Mouse (Mus musculus): Measurements from ENCODE around the gene Meox1.

The Meox1 gene

DNA sequence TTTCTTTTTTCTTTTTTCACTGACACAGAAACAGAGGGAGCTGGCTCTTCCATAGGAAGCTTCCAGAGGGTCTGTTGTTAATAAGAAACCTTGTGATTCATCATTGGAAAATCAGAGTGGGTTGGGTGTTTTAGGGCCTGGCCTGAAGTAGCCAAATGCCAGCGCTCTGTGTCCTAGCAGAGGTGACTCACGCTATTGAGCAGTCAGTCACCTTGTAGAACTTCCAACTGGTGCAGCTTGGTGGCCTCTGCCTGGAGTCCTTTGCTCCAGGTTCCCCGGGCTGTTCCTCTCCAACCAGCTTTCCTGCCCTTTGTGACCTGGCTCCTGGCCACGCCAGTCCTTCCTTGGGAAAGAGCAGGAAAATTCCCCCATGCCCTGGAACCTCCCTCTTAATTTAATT lies 44.9 kb downstream of the Meox1 start:
- DNase-seq: no peak

GRCm38 (mm10) chr11:101847509-101847908 lies 46.7 kb downstream of the Meox1 start:
- DNase-seq: no peak

DNA sequence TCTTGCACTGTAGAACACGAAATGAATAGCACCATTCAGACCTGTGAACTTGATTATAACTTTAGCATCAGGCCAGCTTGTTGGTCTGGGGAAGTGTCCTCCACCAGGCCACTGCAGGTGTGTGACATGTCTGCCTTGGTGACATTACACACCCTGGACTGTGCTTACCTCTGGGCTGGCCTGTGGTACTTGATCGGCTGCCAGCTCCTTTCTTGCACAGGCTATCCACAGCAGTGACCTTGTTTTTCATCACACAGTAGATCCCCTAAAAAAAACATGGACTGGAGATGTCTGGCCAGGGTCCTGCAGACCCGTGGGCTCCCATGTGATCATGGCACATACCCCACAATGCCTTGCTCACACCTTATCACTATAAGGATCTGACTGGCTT lies 51.4 kb downstream of the Meox1 start:
- DNase-seq: no peak

GRCm38 (mm10) chr11:101841998-101842772 lies 52.0 kb downstream of the Meox1 start:
- DNase-seq: peak; percentile 15

DNA sequence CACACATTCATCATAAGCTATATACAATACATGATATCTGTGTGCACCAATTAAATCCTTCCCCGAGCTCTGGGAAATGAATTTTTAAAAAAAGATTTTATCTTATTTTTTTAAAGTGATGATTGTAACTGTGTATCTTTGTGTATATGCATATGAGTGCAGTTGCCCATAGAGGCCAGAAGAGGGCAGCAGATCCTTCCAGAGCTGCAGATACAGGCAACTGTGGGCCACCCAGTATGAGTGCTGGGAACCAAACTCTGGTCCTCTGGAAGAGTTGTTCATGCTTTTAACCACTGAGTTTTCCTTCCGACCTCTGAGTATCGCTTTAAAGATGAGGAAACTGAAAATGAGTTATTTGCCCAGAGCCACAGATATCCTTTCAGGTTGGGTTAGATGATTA lies 53.8 kb downstream of the Meox1 start:
- DNase-seq: no peak

GRCm38 (mm10) chr11:101839426-101839825 lies 54.7 kb downstream of the Meox1 start:
- no peak for DNase-seq

DNA sequence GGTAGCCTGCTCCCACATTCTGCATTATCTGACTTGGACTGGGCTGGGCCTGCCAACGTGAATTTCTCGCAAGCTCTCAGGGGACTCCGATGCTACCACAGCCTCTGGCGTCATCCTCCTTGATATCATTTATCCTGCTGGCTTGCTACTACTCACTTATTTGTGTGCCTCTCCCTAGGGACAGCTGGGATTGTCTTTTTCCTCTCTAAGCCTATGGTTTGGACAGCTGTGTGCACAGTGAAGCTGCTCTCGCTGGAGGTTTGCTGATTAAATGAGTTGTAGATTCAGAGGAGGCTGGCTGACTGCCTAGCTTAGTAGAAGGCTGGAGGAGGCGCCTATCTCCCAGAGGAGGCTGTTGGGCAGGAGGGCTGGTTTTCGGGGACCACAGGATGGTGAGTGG lies 62.2 kb downstream of the Meox1 start:
- peak; percentile 70 for DNase-seq

DNA sequence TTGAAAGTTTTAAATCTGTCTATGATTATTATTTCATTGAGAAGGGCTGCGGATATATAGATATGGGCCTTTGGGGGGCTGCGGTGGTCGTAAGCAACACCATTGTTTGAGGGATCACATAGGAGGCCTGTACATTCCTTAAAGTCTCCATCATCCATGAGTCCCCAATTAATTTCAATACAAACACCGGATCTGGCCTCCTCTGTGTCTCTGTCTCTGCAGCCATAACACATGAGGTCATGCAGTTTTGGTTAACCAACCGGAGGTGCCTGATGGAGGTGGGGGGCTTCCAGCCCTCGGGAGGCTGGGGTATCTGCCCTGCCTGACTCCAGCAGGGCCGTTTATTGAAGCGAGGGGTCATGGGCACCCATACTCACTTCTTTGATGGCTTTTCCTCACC lies 63.6 kb downstream of the Meox1 start:
- no peak for DNase-seq

DNA sequence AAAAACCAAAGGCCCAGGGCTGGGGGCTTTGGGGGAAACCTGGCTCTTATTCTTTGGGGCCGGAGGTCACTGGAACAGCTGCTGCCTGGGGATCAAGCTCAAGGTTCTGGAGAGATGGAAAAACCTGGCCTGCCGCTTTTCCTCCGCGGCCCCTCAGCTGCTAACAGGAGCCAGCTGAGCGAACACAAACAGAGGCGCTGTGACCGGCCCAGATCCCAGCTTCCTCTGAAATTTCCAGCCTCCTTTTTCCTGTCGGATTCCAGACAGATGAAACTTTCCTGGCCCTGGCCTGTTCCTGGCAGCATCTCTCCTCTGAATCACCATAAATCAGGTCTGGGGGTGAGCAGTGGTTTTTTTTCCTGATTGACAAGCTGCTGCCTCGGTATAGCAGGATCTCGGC lies 64.1 kb downstream of the Meox1 start:
- DNase-seq: no peak

DNA sequence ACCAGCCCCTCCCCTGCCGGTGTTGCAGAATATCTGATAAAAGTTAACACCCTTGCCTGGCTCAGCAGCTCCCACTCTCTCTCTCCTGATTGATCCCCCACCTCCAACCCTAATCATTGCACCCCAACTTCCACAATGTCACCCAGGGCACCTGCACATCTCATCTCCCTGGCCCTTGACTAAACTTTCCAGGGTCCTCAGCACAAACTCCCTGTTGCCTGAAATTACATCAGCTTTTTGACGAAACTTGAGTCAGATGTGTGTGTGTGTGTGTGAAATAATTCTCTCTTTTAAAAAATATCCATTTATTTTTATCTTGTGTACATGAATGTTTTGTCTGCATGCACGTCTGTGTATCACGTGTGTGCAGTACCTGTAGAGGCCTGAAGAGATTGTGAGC lies 65.5 kb downstream of the Meox1 start:
- no peak for DNase-seq
